Comparison of ENCODE assay signal across 8 mouse cellular contexts in genomic region chr17:25833291-25833663, GRCm38 (mm10). TPM values are rescaled to one million over a fixed set of nuclear protein-coding genes. Genes with fewer than 3 reads are reported as not detected.
DNase-seq lines count a peak whose midpoint lies in the region; ATAC-seq and TF ChIP-seq lines count a peak whose summit lies in the region.

TSS of gene Stub1 (minus strand) at chr17:25833404.

- peak; percentile 93 for DNase-seq in R1 (ENCODE audit: low read depth, low spot score)
- peak in 1 of 2 experiments; percentile 89 for DNase-seq in cerebellum, adult 2 months
- peak; percentile 85 for DNase-seq in forelimb bud, embryonic 11.5 days (ENCODE audit: low read depth, low spot score)
- DNase-seq in layer of hippocampus, adult 2 months (ENCODE audit: low spot score in 2 of 2), result peak; percentile 80 to 84
- peak; percentile 94 to 95 for DNase-seq in lung, adult 18-20 months
- DNase-seq in B cell, adult 2 months, result no peak

- H3K27ac ChIP-seq in cerebellum, adult 2 months (ENCODE audit: insufficient read depth, low read length), result peak within 1 kb of the TSS; percentile 95
- H3K27ac ChIP-seq in layer of hippocampus, adult 2 months, result peak within 1 kb of the TSS; percentile 99
- H3K27ac ChIP-seq in olfactory bulb, adult 2 months (ENCODE audit: insufficient read depth, low read depth, low read length), result peak within 1 kb of the TSS; percentile 97

- H3K27me3 ChIP-seq in cerebellum, adult 2 months (ENCODE audit: control insufficient read depth, insufficient read depth, low read length), result no peaks in the 10 kb centered on the region

- H3K4me3 ChIP-seq in cerebellum, adult 2 months (replicated peaks; ENCODE audit: insufficient read depth, low read depth, low read length), result peak within 1 kb of the TSS; percentile 81
- peak within 1 kb of the TSS; percentile 87 for H3K4me3 ChIP-seq in layer of hippocampus, adult 2 months
- H3K4me3 ChIP-seq in olfactory bulb, adult 2 months (ENCODE audit: insufficient read depth, low read depth, low read length), result peak within 1 kb of the TSS; percentile 81

- TF ChIP-seq POLR2A in cerebellum, adult 2 months (IDR thresholded peaks at IDR 0.05; ENCODE audit: borderline replicate concordance, insufficient read depth, low read length), result no peak
- TF ChIP-seq POLR2A in olfactory bulb, adult 2 months (IDR thresholded peaks at IDR 0.05; ENCODE audit: insufficient read depth, low read depth, low read length), result no peak

- peaks cover 52% of the 10 kb centered on the region for H3K4me1 ChIP-seq in cerebellum, adult 2 months (ENCODE audit: control insufficient read depth, insufficient read depth, low read length)
- peaks cover 70% of the 10 kb centered on the region for H3K4me1 ChIP-seq in olfactory bulb, adult 2 months (ENCODE audit: control insufficient read depth, insufficient read depth, low read length)

- under 1% methylated on average over 24 of the region's 24 CpGs for WGBS in cerebellum, adult 2 months
- WGBS in olfactory bulb, adult 2 months, result under 1% methylated on average over 24 of the region's 24 CpGs

- peak; percentile 14 to 33; a peak in 3 of 4 replicates for ATAC-seq in hematopoietic stem cell, adult 5-6 weeks (replicated peaks in 1 of 2; ENCODE audit: insufficient read depth in 1 of 2, low FRiP score in 2 of 2, low TSS enrichment in 1 of 2, low read depth in 1 of 2, poor library complexity in 2 of 2, severe bottlenecking in 2 of 2)

- TF ChIP-seq CTCF in cerebellum, adult 2 months (IDR thresholded peaks at IDR 0.05; ENCODE audit: borderline replicate concordance, insufficient read depth, low read depth, low read length), result no peak
- TF ChIP-seq CTCF in layer of hippocampus, adult 2 months (conservative IDR thresholded peaks at IDR 0.05), result no peak
- no peak for TF ChIP-seq CTCF in olfactory bulb, adult 2 months (IDR thresholded peaks at IDR 0.05; ENCODE audit: insufficient read depth, low read depth, low read length)

RNA-seq across cellular contexts. Expression of gene Stub1, which starts in this region (rescaled TPM):
- 326 and 333 TPM in 2 replicates for polyA plus RNA-seq in cerebellum, adult 2 months (2012; rRNA removed)
- 79.5 and 84.8 TPM in 2 replicates for total RNA-seq in hematopoietic stem cell, adult 5-6 weeks (2017)
- total RNA-seq in layer of hippocampus, adult 2 months (2021), result 100 to 1,000 TPM; 164 to 175 TPM
- not detected in 2 replicates for polyA plus RNA-seq in olfactory bulb, adult 2 months (2012; ENCODE audit: insufficient read depth, insufficient read length, low replicate concordance, missing spikeins)

Comparison
In these comparisons a context has a peak if more than half of its experiments do, and no peak if none do; other contexts are left out.
1. DNase-seq: peak in R1 (single experiment), forelimb bud, embryonic 11.5 days (single experiment), layer of hippocampus, adult 2 months (2 of 2) and lung, adult 18-20 months (2 of 2); none in B cell, adult 2 months (0 of 2).
2. Peak in every context shown above with its lines, with median percentiles within 50 percentile points of each other: H3K27ac ChIP-seq and H3K4me3 ChIP-seq.